Mouse (Mus musculus) hindbrain, embryonic 11.5 days (tissue): ENCODE results near the gene Treml4. TPM values are rescaled to one million over a fixed set of nuclear protein-coding genes. Genes with fewer than 3 reads are reported as not detected.

Experiments used
- ATAC-seq: fragments of 200-750 bp; cut with Nextera tagmentation; 2 replicates; pipeline ENCODE4 v1.8.0; 2017; ENCODE audit warnings: mild to moderate bottlenecking, moderate TSS enrichment, moderate library complexity; ENCODE audit not compliant: low FRiP score
- DNase-seq: peaks from one replicate; pipeline ENCODE4 v3.0.0-alpha.2; 2015; ENCODE audit warnings: low spot score
- H3K27ac ChIP-seq: fragments of 300-500 bp; sonication (generic); 2 replicates; pipeline ENCODE4 v1.5.1; 2014; ENCODE audit warnings: mild to moderate bottlenecking, low read depth, low read length
- H3K27me3 ChIP-seq: fragments of 300-500 bp; sonication (generic); 2 replicates; pipeline ENCODE4 v1.6.1; 2014; ENCODE audit warnings: mild to moderate bottlenecking, low read length, moderate library complexity, mixed read lengths; ENCODE audit not compliant: control insufficient read depth, insufficient read depth
- H3K36me3 ChIP-seq: fragments of 300-500 bp; sonication (generic); 2 replicates; pipeline ENCODE4 v1.6.1; 2014; ENCODE audit warnings: mild to moderate bottlenecking, low read length, moderate library complexity, mixed read lengths; ENCODE audit not compliant: control insufficient read depth, insufficient read depth
- H3K4me1 ChIP-seq: fragments of 300-500 bp; sonication (generic); replicated peaks from 2 replicates; pipeline ENCODE4 v1.6.1; 2014; ENCODE audit warnings: low read length, mixed read lengths; ENCODE audit not compliant: control insufficient read depth, insufficient read depth
- H3K4me2 ChIP-seq: fragments of 300-500 bp; sonication (generic); replicated peaks from 2 replicates; pipeline ENCODE4 v1.6.1; 2014; ENCODE audit warnings: mild to moderate bottlenecking, low read depth, low read length
- H3K4me3 ChIP-seq: fragments of 300-500 bp; sonication (generic); 2 replicates; pipeline ENCODE4 v1.5.1; 2014; ENCODE audit warnings: low read depth, low read length
- H3K9ac ChIP-seq: fragments of 300-500 bp; sonication (generic); 2 replicates; pipeline ENCODE4 v1.6.1; 2014; ENCODE audit warnings: low read depth, low read length
- H3K9me3 ChIP-seq: fragments of 300-500 bp; sonication (generic); 2 replicates; pipeline ENCODE4 v1.6.1; 2016; ENCODE audit warnings: low read length; ENCODE audit not compliant: control insufficient read depth
- WGBS: fragments of 180-500 bp; shearing (Covaris S2); extraction: QIAGEN DNeasy Blood & Tissue Kit; methylation state at CpG from one replicate; pipeline ENCODE4 v1.1.7; 2014; 5-methylcytosine and 5-hydroxymethylcytosine counted together
- polyA plus RNA-seq: library from polyadenylated mRNA; unstranded; fragments of >200 nt; fragmentation: Nextera tagmentation; extraction: Ambion mirVana; gene quantifications from 2 replicates; pipeline ENCODE4 v1.2.1, GENCODE M21; 2014

Gene Treml4
- polyA plus RNA-seq = 0.20 and 0.34 TPM in 2 replicates

- H3K4me2 ChIP-seq = no peak within 1 kb of the TSS
- 88% methylated on average over 3 of the region's 3 CpGs for WGBS
- DNase-seq = no peak
- H3K27me3 ChIP-seq = no peaks in the 10 kb centered on the region
- no peak within 1 kb of the TSS for H3K4me3 ChIP-seq
- ATAC-seq = no peak
- no peaks in the 10 kb centered on the region for H3K4me1 ChIP-seq
- no peak within 1 kb of the TSS for H3K27ac ChIP-seq
- H3K9ac ChIP-seq = no peak within 1 kb of the TSS
- no peaks in the 10 kb centered on the region for H3K9me3 ChIP-seq
- no peaks in the 10 kb centered on the region for H3K36me3 ChIP-seq
Observed at GRCm38 (mm10) chr17:48263741-48264362, at the start of gene Treml4. Gene Treml4, plus strand, starts transcription at chr17:48264295.

GRCm38 (mm10) chr17:48215429-48215828 lies 48.7 kb upstream of the Treml4 start:
- Histone ChIP-seq H3K9ac (no peak overlapping the region), H3K27ac (no peak overlapping the region), H3K4me2 (no peak overlapping the region), H3K36me3 (no peaks in the 10 kb centered on the region), H3K4me1 (no peaks in the 10 kb centered on the region), H3K27me3 (no peaks in the 10 kb centered on the region), H3K9me3 (no peaks in the 10 kb centered on the region), H3K4me3 (no peak overlapping the region)
- 80% methylated on average over 1 of the region's 1 CpGs for WGBS
- no peak for DNase-seq
- ATAC-seq = no peak

GRCm38 (mm10) chr17:48230680-48231079 lies 33.4 kb upstream of the Treml4 start:
- Histone ChIP-seq H3K9me3 (no peaks in the 10 kb centered on the region), H3K4me2 (no peak overlapping the region), H3K27me3 (no peaks in the 10 kb centered on the region), H3K4me3 (no peak overlapping the region), H3K27ac (no peak overlapping the region), H3K9ac (no peak overlapping the region), H3K4me1 (no peaks in the 10 kb centered on the region), H3K36me3 (no peaks in the 10 kb centered on the region)
- WGBS = 91% methylated on average over 7 of the region's 7 CpGs
- ATAC-seq (no peak), DNase-seq (no peak)

GRCm38 (mm10) chr17:48232518-48232917 lies 31.6 kb upstream of the Treml4 start, which contains the start of gene Trem1:
Gene Trem1, plus strand, starts transcription at chr17:48232768.
- no peaks in the 10 kb centered on the region for H3K4me1 ChIP-seq
- H3K4me3 ChIP-seq = no peak within 1 kb of the TSS
- 87% methylated on average over 6 of the region's 6 CpGs for WGBS
- H3K36me3 ChIP-seq = no peaks in the 10 kb centered on the region
- no peak within 1 kb of the TSS for H3K4me2 ChIP-seq
- no peak for DNase-seq
- ATAC-seq = no peak
- no peak within 1 kb of the TSS for H3K9ac ChIP-seq
- H3K9me3 ChIP-seq = no peaks in the 10 kb centered on the region
- no peaks in the 10 kb centered on the region for H3K27me3 ChIP-seq
- H3K27ac ChIP-seq = no peak within 1 kb of the TSS

- Histone ChIP-seq H3K4me3 (no peak overlapping the region), H3K4me1 (no peaks in the 10 kb centered on the region), H3K36me3 (no peaks in the 10 kb centered on the region), H3K9ac (no peak overlapping the region), H3K27me3 (no peaks in the 10 kb centered on the region), H3K27ac (no peak overlapping the region), H3K9me3 (no peaks in the 10 kb centered on the region), H3K4me2 (no peak overlapping the region)
- WGBS = 88% methylated on average over 4 of the region's 4 CpGs
- ATAC-seq (no peak), DNase-seq (no peak)
Observed at GRCm38 (mm10) chr17:48233789-48234188, 30.3 kb upstream of the Treml4 start.

GRCm38 (mm10) chr17:48234550-48234949 lies 29.5 kb upstream of the Treml4 start:
- Histone ChIP-seq H3K9me3 (no peaks in the 10 kb centered on the region), H3K4me3 (no peak overlapping the region), H3K9ac (no peak overlapping the region), H3K36me3 (no peaks in the 10 kb centered on the region), H3K27me3 (no peaks in the 10 kb centered on the region), H3K27ac (no peak overlapping the region), H3K4me2 (no peak overlapping the region), H3K4me1 (no peaks in the 10 kb centered on the region)
- 83% methylated on average over 5 of the region's 5 CpGs for WGBS
- ATAC-seq (no peak), DNase-seq (no peak)

GRCm38 (mm10) chr17:48235773-48236370 lies 28.2 kb upstream of the Treml4 start:
- H3K27me3 ChIP-seq = no peaks in the 10 kb centered on the region
- no peak for ATAC-seq
- 53% methylated on average over 4 of the region's 4 CpGs for WGBS

GRCm38 (mm10) chr17:48237621-48238020 lies 26.5 kb upstream of the Treml4 start:
- Histone ChIP-seq H3K9me3 (no peaks in the 10 kb centered on the region), H3K4me3 (no peak overlapping the region), H3K4me1 (no peaks in the 10 kb centered on the region), H3K27ac (no peak overlapping the region), H3K27me3 (no peaks in the 10 kb centered on the region; the same call in 1 of the 2 replicates), H3K36me3 (no peaks in the 10 kb centered on the region), H3K4me2 (no peak overlapping the region), H3K9ac (no peak overlapping the region)
- DNase-seq (no peak), ATAC-seq (no peak)
- WGBS = 90% methylated on average over 8 of the region's 8 CpGs

More at GRCm38 (mm10) chr17:48235773-48236370, 28.2 kb upstream of the Treml4 start:
- Histone ChIP-seq H3K4me3 (no peak overlapping the region), H3K9ac (no peak overlapping the region), H3K27ac (no peak overlapping the region), H3K4me1 (no peaks in the 10 kb centered on the region), H3K9me3 (no peaks in the 10 kb centered on the region), H3K36me3 (no peaks in the 10 kb centered on the region), H3K4me2 (no peak overlapping the region)
- no peak for DNase-seq
